Mouse (Mus musculus) liver, embryonic 11.5 days (tissue): ENCODE results near the gene Mfsd12. TPM values are rescaled to one million over a fixed set of nuclear protein-coding genes. Genes with fewer than 3 reads are reported as not detected.

Source experiments
- ATAC-seq: fragments of 200-750 bp; cut with Nextera tagmentation; replicated peaks from 2 replicates; pipeline ENCODE4 v1.8.0; 2017; ENCODE audit warnings: moderate number of reproducible peaks, mild to moderate bottlenecking, moderate TSS enrichment, moderate library complexity; ENCODE audit not compliant: low FRiP score
- DNase-seq: peaks from one replicate; pipeline ENCODE4 v3.0.0-alpha.2; 2017; ENCODE audit warnings: low spot score
- H3K27ac ChIP-seq: fragments of 300-500 bp; sonication (generic); 2 replicates; pipeline ENCODE4 v1.5.1; 2014; ENCODE audit warnings: mild to moderate bottlenecking, low read depth, low read length, control low read depth
- H3K27me3 ChIP-seq: fragments of 300-500 bp; sonication (generic); replicated peaks from 2 replicates; pipeline ENCODE4 v1.6.1; 2014; ENCODE audit warnings: low read length, mixed read lengths; ENCODE audit not compliant: control insufficient read depth, insufficient read depth
- H3K36me3 ChIP-seq: fragments of 300-500 bp; sonication (generic); 2 replicates; pipeline ENCODE4 v1.6.1; 2014; ENCODE audit warnings: mild to moderate bottlenecking, low read length, moderate library complexity, mixed read lengths; ENCODE audit not compliant: control insufficient read depth, insufficient read depth
- H3K4me1 ChIP-seq: fragments of 300-500 bp; sonication (generic); replicated peaks from 2 replicates; pipeline ENCODE4 v1.6.1; 2014; ENCODE audit warnings: low read length, mixed read lengths; ENCODE audit not compliant: control insufficient read depth, insufficient read depth
- H3K4me2 ChIP-seq: fragments of 300-500 bp; sonication (generic); 2 replicates; pipeline ENCODE4 v1.6.1; 2014; ENCODE audit warnings: mild to moderate bottlenecking, control low read depth, moderate library complexity
- H3K4me3 ChIP-seq: fragments of 300-500 bp; sonication (generic); 2 replicates; pipeline ENCODE4 v1.5.1; 2014; ENCODE audit warnings: low read depth, low read length, control low read depth
- H3K9ac ChIP-seq: fragments of 300-500 bp; sonication (generic); 2 replicates; pipeline ENCODE4 v1.6.1; 2014; ENCODE audit warnings: low read depth, low read length, control low read depth
- H3K9me3 ChIP-seq: fragments of 300-500 bp; sonication (generic); 2 replicates; pipeline ENCODE4 v1.6.1; 2016; ENCODE audit warnings: low read length, inconsistent platforms, mixed read lengths; ENCODE audit not compliant: control insufficient read depth
- WGBS: fragments of 180-500 bp; shearing (Covaris S2); extraction: QIAGEN DNeasy Blood & Tissue Kit; methylation state at CpG from one replicate; pipeline ENCODE4 v1.1.7; 2014; 5-methylcytosine and 5-hydroxymethylcytosine counted together
- polyA plus RNA-seq: library from polyadenylated mRNA; unstranded; fragments of >200 nt; fragmentation: Nextera tagmentation; extraction: Ambion mirVana; gene quantifications from 2 replicates; pipeline ENCODE4 v1.2.1, GENCODE M21; 2014

Mfsd12 gene
- polyA plus RNA-seq, 1 experiment from 2014 or later: 11.2 TPM

DNA sequence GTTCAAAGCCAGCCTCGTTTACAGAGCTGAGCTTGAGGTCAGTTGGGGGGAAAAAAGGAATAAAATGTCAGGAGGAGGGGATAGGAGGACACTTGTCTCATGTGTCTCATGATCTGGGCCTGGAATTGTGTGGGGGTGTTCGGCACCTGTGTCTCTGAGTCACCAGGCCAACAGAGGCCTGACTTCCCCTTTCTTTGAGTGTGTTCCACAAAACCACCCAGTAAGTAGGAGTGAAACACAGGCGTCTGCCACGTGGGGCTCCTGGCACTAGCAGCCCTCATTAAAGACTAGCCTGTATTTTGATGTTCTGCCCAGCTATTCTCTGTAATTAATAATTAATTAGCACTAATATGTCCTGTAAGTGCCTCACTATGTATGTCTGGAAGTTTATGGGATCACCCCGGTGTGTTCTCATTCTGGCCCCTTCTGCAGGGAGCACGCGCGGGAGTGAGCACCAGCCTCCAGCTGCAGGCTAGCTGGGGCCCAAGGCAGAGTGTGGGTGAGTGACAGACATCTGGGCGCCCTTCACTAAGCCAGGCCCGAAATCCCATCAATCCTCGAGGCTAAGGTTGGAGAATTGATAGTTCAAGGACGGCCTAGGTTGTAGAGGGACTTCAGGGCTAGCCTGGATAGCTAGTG lies 820 bp upstream of the Mfsd12 start:
- no peak for DNase-seq
- Histone ChIP-seq H3K27me3 (no peaks in the 10 kb centered on the region), H3K27ac (peak overlapping the region; percentile 66; the same call in 1 of the 2 replicates), H3K36me3 (peaks cover 10% of the 10 kb centered on the region; the same call in 1 of the 2 replicates), H3K4me3 (peak overlapping the region; percentile 94), H3K9me3 (no peaks in the 10 kb centered on the region), H3K4me1 (peaks cover 76% of the 10 kb centered on the region), H3K9ac (peak overlapping the region; percentile 54), H3K4me2 (peak overlapping the region; percentile 99)
- ATAC-seq: no peak
- 36% methylated on average over 12 of the region's 12 CpGs for WGBS

DNA sequence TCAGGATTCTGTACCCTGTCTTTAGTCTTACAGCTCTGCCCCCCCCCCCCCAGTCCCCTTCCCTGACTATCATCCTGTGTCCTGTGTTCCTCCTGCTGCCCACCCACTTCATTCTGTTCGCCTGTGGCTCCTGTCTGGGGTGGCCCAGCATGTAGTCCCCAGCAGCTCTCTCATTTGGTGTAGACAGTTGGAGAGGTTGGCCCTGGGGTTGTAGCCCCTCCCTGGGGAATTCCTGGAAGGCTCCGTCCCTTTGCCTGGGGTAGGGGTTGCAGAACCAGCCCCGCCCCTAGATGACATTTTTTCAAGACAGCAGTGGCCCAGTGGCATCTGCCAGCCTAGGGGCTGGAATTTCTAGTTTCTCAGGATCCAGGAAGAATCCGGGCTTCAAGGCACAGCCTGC lies 918 bp downstream of the Mfsd12 start:
- peak overlapping the region; percentile 94 for H3K4me3 ChIP-seq
- no peak for ATAC-seq
- peaks cover 13% of the 10 kb centered on the region; the same call in 1 of the 2 replicates for H3K36me3 ChIP-seq
- 26% methylated on average over 4 of the region's 4 CpGs for WGBS
- H3K9me3 ChIP-seq: no peaks in the 10 kb centered on the region
- H3K27me3 ChIP-seq: no peaks in the 10 kb centered on the region
- peak overlapping the region; percentile 90 for H3K9ac ChIP-seq
- H3K4me2 ChIP-seq: peak overlapping the region; percentile 99
- H3K27ac ChIP-seq: peak overlapping the region; percentile 83
- peaks cover 78% of the 10 kb centered on the region for H3K4me1 ChIP-seq
- no peak for DNase-seq

DNA sequence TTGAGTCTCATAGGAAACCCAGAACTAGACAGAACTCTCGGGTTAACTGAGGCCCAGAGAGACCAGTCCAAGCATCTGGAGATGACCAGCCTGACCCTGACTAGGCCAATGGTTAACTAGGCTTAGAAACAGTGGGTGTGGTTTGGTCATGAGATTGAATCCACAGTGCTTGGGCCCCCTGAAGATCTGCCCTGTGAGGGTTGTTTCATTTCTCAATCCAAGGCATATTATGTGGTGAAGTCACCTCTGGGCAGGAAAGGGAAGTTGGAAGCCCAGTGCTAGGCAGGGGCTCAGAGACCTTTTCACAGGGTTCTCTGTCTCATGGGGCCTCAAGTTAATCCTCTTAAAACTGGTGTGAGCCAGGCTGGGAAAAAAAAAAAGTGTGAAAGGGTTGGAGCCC lies 1.6 kb downstream of the Mfsd12 start:
- Histone ChIP-seq H3K36me3 (peaks cover 16% of the 10 kb centered on the region; the same call in 1 of the 2 replicates), H3K9ac (peak overlapping the region; percentile 90), H3K4me3 (peak overlapping the region; percentile 94), H3K4me1 (peaks cover 84% of the 10 kb centered on the region), H3K27me3 (no peaks in the 10 kb centered on the region), H3K9me3 (no peaks in the 10 kb centered on the region), H3K27ac (peak overlapping the region; percentile 77), H3K4me2 (peak overlapping the region; percentile 99)
- DNase-seq (no peak), ATAC-seq (no peak)
- WGBS: 37% methylated on average over 1 of the region's 1 CpGs

DNA sequence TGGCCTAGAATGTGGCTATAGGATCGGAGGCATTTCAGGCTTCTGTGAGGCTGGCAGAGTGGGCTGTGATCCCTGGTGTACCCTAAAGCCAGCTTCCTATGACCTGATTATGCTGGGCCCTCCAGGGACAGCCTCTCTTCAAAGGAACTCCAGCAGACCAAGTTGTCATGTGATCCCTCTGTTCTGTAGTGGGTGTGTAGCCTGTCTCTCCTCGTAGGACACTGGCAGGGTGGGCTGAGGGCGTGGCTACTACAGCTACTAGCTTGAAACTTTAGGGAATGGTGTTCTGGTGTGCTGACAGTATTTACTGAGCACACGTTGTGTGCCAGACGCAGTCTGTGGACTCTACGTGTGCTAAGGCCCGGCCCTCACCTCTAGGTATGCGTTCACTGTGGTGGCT lies 3.4 kb downstream of the Mfsd12 start:
- Histone ChIP-seq H3K4me3 (no peak overlapping the region), H3K4me1 (peaks cover 90% of the 10 kb centered on the region), H3K4me2 (peak overlapping the region; percentile 2), H3K36me3 (peaks cover 16% of the 10 kb centered on the region; the same call in 1 of the 2 replicates), H3K27me3 (no peaks in the 10 kb centered on the region), H3K27ac (peak overlapping the region; percentile 47; the same call in 1 of the 2 replicates), H3K9ac (peak overlapping the region; percentile 0), H3K9me3 (no peaks in the 10 kb centered on the region)
- no peak for ATAC-seq
- no peak for DNase-seq
- 69% methylated on average over 8 of the region's 8 CpGs for WGBS

DNA sequence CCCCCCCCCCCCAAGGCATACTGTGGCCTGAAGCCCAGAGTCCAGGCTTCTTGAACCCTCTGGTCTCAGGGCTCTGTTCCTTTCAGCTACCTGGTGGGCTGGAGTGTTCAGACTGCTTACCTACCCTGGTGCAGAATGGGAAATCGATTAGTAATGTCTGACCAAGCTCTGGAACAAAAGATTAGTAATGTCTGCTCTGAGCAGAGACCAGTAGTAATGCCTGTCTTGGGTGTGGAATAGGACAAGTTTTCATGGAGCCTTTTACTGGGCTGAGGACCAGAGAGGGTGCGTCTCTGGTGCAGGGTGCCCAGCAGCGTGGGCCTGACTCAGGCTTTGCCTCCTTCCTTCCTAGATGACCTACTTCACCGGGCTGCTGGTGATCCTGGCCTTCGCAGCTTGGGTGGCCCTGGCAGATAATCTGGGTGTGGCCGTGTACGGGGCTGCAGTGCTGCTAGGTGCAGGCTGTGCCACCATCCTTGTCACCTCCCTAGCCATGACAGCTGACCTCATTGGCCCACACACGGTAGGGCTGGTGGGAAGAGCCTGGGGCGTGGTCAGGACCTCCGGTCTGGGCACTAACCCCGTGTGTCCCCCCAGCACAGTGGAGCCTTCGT lies 5.2 kb downstream of the Mfsd12 start:
- peaks cover 22% of the 10 kb centered on the region; the same call in 1 of the 2 replicates for H3K36me3 ChIP-seq
- ATAC-seq: peak; percentile 79

DNA sequence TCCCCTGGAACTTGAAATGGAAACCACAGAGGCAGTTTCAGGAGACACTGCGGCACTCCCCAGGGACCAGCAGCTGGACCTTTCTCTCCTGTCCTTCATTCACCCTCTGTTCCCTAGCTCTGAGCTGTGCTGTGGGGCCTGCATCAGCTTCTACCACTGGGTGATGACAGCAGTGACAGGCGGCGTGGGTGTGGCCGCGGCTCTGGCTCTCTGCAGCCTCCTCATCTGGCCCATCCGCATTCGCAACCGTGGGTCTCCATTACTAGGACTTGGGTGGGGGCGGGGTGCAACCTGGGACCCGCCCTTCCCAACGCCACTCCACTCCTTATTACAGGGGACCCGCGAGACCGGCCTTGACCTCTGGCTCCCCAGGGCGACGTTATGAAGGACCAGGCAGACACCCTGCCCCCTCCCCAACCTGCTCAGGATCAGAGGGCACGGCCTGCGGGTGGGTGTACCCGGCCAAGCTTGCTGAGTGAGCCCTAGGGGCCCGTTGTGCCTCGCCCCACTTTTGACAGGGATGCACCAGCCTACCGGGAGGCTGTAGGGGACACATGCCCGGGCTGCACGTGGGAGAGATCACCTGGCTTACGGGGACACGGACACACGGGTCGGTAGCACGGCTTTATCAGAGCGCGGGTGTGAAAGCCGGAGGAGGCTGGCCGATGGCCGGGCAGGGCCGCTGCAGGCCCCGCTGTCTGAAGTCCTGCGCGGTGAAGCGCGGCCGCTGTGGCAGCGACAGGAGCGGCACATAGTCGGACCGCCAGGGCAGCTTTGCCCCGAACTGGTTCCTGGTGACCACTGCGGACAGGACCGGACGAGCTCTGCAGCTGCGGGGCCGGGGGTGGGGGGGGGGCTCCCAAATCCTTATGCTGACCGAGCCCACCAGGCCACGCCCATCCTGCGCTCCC lies 6.4 kb downstream of the Mfsd12 start:
- Histone ChIP-seq H3K4me3 (peak overlapping the region; percentile 18), H3K36me3 (peaks cover 35% of the 10 kb centered on the region), H3K4me2 (peak overlapping the region; percentile 61), H3K9ac (peak overlapping the region; percentile 32), H3K27me3 (no peaks in the 10 kb centered on the region), H3K9me3 (no peaks in the 10 kb centered on the region), H3K4me1 (peaks cover 67% of the 10 kb centered on the region), H3K27ac (peak overlapping the region; percentile 70)
- ATAC-seq: peak; percentile 27; the same call in 1 of the 2 replicates
- WGBS: 28% methylated on average over 54 of the region's 54 CpGs
- no peak for DNase-seq

More for the DNA sequence above, 5.2 kb downstream of the Mfsd12 start:
- Histone ChIP-seq H3K4me3 (peak overlapping the region; percentile 16), H3K27me3 (no peaks in the 10 kb centered on the region), H3K9me3 (no peaks in the 10 kb centered on the region), H3K27ac (peak overlapping the region; percentile 70), H3K4me2 (peak overlapping the region; percentile 61), H3K9ac (peak overlapping the region; percentile 32; the same call in 1 of the 2 replicates), H3K4me1 (peaks cover 78% of the 10 kb centered on the region)
- WGBS: 49% methylated on average over 12 of the region's 12 CpGs
- DNase-seq: no peak

DNA sequence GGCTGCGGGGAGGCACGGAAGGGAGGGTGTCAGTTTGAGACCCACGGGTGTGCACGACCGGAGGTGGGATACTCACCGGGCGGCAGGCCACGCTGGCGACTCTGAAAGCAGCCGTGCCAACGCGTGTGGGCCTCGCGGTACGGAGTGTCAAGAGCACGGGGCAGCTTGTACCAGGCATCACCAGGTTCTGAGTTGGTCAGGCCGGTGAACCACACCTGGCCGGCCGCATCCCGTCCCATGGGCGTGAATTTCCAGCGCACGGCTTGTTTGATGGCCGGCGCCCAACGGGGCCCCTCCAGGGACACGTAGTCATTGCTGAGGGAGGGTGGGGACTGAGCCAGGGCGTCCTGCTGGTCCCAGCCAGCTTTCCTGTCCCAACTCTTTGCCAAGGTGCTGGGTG lies 7.4 kb downstream of the Mfsd12 start:
- peak overlapping the region; percentile 22 for H3K4me3 ChIP-seq
- 27% methylated on average over 28 of the region's 28 CpGs for WGBS

DNA sequence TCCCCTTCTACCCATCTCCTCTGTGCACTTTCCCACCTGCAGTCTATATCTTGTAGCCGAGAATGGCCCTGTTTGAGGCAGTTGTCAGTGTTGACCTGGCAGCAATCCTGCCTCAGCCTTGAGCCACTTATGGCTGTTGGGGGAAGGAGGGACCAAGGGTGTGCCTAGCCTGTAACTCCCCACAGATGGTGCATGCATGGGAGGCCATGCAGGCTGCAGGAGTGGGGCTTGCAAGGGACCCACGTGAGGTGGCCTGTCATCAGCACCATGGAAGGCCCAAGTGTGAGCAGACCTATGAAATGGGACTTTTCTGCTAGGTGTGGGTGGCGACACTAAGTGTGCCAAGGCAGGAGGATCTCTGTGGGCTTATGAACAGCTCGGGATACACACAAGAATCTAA lies 7.8 kb downstream of the Mfsd12 start:
- Histone ChIP-seq H3K9ac (peak overlapping the region; percentile 16; the same call in 1 of the 2 replicates), H3K27ac (peak overlapping the region; percentile 42), H3K4me3 (no peak overlapping the region; the same call in 1 of the 2 replicates), H3K36me3 (peaks cover 46% of the 10 kb centered on the region), H3K4me2 (no peak overlapping the region), H3K9me3 (no peaks in the 10 kb centered on the region), H3K4me1 (peaks cover 53% of the 10 kb centered on the region), H3K27me3 (no peaks in the 10 kb centered on the region)
- no peak for DNase-seq
- 45% methylated on average over 4 of the region's 4 CpGs for WGBS
- ATAC-seq: no peak

More for the DNA sequence above, 7.4 kb downstream of the Mfsd12 start:
- Histone ChIP-seq H3K4me1 (peaks cover 57% of the 10 kb centered on the region), H3K27ac (peak overlapping the region; percentile 42), H3K9me3 (no peaks in the 10 kb centered on the region), H3K9ac (peak overlapping the region; percentile 31; the same call in 1 of the 2 replicates), H3K36me3 (peaks cover 44% of the 10 kb centered on the region), H3K4me2 (peak overlapping the region; percentile 61), H3K27me3 (no peaks in the 10 kb centered on the region)
- DNase-seq: no peak
- ATAC-seq: no peak
